Mouse (Mus musculus): ENCODE measurements around the gene Lamc1.

Lamc1 gene

DNA sequence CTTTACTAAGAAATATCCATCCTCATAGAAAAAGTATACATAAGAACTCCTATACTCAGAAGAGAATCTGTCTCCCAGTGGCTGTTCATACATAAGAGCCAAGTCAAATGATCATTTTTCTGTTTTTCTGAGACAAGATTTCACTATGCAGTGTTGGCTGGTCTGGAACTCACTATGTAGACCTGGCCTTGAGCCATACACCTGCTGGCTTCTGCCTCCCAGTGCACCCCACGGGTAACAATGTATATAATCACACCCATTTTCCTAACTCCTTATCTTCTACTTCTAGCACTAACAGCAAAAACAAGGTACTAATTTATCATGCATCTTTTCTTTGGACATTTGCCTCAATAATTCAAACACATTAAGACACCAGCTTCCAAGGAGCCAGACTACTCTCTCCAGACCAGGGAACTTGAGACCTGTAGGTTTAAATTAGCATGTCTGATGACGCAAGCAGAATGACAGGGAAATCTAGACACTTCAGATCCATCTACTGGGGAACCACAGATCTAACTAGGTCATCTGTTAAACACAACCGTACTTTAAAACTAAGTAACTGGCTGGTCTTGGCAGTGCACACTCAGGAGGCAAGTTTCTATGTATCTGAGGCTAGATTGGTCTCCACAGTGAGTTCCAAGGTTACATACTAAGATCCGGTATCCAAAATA lies 79.9 kb downstream of the Lamc1 start:
- no peak for DNase-seq

DNA sequence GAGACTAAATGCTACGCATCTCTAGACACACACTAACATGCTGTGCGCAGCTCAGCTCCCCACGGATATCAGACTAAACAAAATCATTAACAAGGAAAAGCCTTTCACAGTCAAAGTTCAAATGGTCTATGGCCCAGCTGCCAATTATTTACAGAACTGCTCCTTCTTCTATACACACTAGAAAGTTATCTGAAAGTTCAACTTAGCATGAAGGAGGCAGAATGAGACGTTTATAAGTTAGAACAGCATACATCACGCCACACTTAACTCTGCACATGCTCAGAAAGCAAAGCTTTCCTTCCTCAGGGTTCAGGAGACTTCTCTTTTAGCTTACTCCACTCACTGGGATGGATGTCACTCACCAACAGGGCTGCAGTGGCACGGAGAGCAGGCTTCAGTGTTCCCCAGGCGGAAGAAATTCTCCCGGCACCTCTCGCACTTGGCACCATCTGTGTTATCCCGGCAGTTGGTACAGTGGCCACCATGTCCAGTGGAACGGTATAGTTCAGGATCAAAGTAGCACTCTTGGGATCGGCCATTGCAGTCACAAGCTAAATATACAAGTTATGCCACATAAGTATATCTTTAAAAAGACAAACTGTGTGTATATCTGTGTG lies 80.9 kb downstream of the Lamc1 start:
- DNase-seq: no peak

DNA sequence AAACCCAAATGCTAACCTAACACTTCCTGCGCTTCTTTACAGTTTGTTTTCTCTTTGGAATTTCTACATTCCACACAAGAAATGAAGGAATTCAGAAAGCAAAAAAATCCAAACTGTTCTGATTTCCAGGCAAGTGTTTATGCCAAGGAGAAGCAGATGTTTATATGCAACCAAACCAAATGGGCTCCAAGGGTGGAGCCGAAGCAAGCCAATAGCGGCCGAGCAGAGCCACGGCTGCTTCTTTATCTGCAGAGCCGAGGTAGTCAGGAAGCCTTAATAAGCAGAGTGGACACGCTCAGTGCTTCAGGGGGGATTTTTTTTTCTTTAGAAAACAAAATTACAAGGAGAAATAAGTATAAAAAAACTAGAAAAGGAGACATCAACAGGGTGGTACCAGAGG lies 91.2 kb downstream of the Lamc1 start:
- DNase-seq: no peak

DNA sequence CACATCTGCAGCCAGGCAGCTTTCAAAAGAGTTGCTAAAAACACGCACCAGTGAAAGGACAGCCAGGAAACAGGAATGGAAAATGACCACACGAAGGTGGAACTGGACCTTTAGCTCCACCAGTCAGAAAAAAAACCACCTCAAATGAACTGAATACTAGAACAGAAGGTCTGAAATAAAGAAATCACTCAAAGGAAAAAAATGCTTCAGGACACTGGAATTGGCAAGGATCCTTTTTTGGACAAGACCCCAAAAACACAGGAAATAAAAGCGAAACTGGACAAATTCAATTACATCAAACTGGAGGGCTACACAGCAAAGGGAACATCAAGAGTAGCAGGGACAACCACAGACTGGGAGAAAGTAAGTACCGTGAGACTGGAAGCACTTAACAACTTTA lies 97.0 kb downstream of the Lamc1 start:
- no peak for DNase-seq

DNA sequence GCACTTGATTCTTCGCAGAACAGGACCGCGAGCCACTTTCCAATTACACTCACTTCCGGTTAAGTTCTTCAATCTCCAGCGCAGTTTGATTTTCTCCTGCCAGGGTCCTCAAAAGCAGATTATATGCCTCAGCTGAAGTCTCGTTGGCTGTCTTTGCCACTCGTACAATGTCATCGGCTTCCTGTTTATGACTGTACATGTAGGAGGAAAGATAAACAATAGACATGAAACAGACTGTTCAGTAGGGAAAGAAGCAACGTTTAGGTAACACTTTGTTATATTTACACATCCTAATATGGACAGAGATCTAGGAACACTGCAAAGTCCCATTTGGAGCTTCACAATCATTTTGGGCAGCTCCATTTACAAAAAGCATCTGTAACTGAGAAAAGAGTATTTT lies 100.9 kb downstream of the Lamc1 start:
- DNase-seq: no peak

DNA sequence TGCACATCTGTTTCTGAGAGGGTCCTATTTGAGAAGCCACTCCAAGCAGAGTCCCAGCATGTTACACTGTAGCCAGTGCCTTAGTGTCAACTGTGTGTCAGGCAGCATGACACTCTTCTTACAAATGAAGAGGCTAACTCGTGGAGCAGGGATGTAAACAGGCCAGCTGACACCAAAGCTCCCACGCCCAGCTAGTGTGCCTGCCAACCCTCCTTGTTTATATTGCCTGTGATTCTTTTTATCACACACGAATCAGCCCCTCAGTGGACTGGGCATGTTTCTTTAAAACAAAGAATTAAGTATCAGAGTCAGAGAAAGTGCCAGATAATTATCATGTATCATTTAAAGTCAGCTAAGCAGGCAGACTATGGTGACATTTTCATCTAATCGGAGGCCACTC lies 104.7 kb downstream of the Lamc1 start:
- no peak for DNase-seq

DNA sequence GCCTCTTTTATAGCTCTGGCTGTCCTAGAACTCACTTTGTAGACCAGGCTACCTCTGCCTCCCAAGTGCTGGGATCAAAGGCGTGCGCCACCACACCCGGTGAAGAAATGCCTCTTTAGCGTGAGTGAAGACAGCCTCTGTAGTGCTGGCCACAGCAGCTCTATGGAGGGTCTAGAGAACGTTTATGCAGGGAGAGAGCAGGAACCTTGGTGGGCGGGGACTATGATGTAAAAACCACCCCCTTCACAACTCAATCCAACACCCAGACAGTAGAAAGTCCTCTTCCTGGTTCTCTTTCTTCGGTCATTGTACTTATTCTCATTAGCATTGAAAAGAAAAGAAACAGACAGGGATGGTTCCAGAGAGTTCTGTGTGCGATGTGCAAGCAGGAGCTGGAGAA lies 105.5 kb downstream of the Lamc1 start:
- DNase-seq: no peak

DNA sequence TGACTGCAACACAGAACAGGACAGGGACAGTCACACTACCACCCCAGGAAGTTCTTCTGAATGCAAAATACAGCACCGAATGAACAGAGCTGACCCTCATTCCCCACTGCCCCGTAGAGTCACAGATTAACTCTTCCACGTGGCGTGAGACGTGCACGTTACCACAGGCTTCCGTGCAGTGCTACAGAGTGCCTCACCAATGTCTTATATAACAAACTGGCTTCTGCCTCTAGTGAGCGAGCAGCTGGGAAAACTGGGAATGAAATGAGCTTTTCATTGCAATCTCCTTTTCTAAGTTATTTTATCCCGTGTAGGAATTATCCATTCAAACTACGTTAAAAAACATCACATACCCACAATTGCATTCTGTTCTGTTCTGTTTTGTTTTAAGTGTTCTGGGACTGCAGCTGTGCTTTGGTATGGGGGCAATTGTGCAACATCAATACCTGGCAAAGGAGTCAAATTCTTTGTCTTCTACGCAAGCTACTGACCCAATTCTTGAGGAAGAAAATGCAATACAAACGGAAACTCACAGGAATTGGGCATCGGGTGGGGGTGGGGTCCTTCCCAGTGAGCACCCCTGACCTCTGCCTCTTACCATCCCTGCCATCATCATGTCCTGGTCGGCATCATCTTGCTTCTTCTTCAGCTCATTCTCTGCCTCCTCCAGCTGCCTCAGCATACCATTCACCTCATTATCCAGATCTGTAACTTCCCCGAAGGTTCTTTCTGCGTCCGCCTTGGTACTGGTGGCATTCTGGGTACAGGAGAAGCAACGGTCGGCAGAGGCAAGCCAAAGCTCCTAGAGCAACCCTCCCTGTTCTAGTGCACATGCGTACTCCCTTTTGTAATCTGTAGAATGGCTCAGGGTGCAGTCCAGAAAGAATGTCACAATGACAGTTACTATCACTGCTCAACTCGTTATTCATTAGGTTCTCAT lies 106.5 kb downstream of the Lamc1 start:
- DNase-seq: no peak

DNA sequence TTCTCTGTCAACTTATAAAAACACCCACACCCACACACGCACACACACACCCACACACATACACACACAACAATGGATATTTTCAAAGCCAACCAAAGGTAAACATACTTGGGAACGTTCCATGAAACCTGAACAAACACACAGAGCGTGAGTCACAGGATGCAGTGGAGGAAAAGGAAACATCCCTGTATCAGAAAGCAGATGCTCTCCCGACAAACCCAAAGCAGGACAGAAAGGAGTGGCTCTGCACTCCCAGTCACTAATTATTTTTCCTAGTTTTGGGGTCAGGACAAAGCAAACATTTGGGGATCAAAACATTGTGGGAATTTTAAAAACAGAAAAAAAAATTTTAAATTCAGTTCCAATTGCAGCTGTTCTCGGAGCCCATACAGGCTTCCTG lies 108.3 kb downstream of the Lamc1 start:
- DNase-seq: no peak

DNA sequence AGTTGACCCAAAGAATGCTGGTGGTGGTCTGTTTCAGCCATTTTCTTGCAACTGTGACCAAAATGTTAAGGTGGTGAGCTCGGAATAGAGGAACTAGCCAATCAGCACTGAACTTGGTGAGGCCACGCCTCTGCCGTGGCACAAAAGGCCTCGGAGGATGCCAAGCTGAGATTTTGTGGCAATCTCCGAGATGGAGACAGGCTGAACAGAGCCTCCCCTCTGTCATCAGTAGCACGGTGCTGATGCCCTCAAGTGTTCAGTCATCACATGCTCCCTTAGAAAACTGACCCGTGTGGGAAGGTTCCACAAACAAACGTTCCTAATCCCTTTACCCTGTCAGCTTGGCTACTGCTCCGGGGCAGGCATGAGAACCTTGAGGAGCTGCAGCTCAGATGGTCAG lies 113.2 kb downstream of the Lamc1 start:
- no peak for DNase-seq

DNA sequence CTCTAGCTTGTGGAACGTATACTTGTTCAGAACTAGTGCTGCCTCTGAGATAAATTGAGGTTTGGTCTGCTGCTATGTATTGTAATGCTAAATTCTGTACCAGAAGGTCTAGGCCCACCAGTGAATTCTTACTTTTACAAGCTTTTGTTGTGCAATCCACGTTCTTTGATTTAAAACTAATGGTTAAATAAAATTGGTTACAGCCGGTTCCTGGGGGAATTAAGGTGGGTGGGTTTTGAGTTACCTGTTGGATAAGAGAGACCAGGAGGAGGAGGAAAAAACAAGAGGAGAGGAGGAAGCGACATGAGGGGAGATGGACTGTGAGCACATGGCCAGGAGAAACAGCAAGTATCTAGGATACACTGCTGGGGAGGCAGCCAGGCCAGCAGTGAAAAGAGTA lies 116.1 kb downstream of the Lamc1 start:
- DNase-seq: no peak

DNA sequence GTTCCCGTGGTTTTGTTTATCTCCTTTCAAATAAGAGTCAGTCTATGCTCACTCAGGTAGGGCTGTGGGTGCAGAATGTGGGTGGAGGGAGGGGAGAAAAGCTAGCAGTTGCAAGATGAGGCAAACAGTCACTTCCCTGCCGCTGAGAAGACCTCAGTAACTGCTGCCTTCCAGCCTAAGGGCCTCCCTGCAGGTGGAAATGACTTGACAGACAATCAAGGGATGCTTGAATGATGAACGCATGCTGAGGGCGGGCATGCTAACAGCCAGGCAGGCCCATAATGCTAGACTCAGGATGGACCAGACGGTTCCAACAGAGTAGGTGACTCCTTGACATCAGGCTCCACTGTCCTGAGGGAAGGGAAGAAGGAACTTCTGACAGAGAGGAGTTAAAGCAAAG lies 116.9 kb downstream of the Lamc1 start:
- no peak for DNase-seq

DNA sequence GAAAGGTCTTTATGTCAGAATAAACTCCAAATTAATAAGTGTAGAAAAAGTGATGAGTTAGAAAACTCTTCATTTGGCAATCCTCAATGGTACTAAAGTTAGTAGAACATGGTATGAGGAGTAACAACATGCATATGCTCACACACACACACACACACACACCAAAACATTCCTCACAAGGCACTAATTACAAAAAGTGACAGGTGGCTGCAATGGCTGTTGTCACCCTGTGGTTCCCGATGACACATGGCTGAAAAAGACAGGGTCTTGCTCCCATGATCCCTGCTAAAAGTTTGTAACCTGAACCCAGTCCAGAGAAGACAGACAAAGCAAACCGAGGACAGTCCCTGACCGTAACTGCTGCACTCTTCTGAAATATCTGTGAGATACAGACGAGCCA lies 121.6 kb downstream of the Lamc1 start:
- DNase-seq: no peak

DNA sequence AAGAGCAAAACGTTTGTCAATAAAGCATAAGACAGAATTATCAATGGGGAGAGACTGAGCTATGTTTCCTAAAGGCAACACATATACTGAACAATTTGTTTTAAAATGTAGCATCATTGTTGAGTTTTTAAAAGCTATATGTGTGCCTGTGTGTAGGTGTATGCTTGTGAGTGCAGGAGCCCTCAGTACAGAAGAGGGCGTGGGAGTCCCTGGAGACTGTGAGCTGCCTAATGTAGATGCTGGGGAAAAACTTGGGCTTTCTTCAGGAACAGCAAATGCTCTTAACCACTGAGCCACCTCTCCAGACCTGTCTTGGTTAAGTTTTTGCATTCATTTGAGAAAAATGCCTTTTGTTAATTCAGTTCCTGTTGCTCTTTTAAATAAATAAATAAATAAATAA lies 122.4 kb downstream of the Lamc1 start:
- no peak for DNase-seq

DNA sequence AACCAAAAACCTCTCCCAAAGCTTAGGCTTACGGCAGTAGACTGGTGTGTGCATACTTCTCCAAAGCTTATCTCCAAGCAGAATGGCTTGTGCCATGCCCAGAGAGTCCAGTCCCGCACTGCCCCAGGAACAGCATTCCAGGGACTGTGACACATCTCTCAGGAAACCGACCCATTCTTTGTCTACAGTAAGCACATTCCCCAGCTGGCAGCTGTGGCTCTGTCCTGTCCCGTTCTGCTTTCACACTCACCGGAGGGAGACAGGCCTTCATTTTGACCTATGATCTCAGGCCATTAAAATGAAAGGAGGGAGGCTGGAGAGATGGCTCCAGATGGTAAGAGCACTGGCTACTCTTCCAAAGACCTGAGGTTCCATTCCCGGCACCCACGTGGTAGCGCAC lies 130.4 kb downstream of the Lamc1 start:
- no peak for DNase-seq

DNA sequence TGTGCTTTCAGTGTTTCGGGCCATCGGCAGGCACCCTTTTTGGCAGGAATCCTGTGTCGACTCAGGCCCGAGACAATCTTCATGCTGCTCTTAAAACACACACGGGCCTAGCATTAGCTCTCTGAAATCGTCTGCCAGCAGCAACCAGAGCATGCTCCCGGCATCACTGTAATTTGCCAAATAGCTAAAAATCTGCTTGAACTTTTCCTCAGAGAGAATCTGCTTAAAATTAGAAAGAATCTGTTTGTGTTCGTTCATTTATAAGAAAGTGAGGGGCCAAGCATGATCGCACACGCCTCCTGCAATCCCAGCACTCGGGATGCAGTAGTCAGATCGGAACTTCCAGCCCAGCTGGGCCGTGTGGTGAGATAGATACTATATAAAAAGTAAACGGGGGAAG lies 131.1 kb downstream of the Lamc1 start:
- DNase-seq: no peak

DNA sequence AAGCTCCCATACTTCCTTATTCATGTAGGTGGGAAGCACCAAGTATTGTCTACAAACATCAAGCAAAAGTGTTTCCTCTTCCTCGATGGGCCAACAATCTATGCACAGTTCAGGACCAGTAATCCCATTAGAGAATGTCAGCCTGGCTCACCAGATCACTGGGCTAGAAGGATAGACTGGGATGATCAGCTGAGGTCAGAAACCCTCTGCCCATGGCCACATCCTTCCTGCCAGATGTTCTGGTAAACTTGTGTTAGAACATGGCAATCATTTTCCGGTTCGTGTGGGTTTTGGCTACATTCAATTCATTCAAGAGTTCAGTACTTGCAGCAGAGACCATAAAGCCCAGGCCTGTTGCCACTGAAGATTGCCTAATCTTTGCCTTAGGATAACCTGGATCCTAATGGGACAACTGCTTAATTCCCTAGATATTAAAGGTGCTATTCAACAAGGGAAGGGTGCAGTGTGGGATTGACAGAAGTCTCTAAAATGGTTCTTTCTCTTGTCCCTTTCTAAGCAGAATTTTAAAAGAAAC lies 135.2 kb downstream of the Lamc1 start:
- no peak for DNase-seq

DNA sequence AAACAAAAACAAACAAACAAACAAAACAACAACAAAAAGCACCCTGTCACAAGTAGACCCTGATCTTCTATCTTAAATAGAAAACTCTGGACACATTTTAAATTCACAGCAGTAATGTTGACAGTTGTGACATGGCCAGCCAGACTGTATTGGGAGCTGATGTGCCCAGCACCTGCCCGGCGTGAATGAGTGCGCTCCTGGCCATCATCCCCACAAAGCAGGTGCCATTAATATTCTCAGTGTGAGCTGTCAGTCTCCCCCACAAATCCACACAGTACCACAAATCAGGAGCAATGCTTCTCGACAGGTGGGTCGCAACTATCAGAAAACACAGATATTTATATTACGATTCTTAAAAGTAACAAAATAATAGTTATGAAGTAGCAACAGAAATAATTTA lies 139.6 kb downstream of the Lamc1 start:
- no peak for DNase-seq

DNA sequence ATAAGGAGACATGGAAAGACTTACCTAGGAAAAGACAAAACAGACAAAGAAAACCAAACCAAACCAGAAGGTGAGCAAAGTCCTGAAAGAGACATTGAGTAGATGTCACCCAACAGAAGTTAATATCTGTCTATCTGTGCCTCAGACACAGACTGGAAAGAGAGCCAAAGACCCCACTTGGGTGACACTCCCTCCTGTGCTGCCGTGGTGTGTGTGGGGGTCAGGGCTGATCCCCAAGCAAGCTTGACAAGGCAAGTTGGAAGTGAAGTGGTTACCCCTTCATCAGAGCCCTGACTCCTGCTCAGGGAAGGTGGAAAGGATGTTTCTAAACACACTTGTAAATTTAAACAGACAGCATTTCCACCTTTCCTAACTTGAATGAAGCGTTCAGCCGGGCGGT lies 140.2 kb downstream of the Lamc1 start:
- DNase-seq: no peak

DNA sequence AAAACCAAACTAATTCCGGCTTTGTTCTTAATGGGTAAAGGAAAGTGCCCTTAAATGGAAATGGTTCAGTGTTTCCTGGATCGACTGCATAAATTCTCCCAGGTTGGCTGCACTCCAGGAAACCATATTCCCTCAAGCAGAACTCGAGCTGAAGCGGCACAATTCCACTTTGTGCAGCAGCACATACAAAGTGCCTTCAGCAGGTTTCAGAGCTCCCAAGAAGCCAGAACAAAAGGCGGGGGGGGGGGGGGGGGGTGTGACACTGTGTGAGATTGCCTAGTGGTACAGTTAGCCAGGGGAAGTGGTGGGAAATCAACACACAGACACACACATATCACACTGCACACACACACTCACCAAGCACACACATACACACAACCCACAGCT lies 140.7 kb downstream of the Lamc1 start:
- DNase-seq: no peak

DNA sequence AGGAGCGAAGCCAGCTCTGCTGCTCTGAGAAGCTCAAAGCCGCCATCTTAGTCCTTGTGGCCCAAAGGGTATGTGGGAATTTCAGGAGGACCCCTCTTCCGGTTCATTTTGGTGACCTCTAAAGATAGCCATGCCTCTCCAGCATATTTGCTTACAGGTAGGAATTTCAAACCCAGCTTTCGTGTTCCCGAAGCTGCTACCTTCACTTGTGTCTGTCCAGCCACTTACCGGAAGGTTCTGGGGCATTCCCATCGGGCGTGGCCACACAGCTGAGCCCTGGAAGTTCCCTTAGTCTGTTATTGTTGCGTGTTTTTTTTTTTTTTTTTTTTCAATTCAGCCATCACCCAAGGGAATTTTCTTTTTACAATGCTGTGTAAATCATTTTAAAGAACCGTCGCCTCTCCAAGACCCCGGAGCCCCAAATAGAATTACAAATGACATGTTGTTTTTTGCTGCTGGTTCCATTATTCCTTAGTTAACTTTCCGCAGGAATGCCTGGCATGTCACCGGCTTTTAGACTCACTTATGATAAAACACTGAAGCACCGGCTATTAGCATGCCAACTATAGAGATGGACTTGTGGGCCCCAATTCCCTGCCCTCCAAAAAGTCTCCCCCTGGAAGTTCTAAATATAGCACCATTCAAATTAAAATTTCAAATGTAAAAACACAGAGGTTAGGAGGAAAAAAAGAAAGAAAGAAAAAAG lies 141.2 kb downstream of the Lamc1 start:
- no peak for DNase-seq

DNA sequence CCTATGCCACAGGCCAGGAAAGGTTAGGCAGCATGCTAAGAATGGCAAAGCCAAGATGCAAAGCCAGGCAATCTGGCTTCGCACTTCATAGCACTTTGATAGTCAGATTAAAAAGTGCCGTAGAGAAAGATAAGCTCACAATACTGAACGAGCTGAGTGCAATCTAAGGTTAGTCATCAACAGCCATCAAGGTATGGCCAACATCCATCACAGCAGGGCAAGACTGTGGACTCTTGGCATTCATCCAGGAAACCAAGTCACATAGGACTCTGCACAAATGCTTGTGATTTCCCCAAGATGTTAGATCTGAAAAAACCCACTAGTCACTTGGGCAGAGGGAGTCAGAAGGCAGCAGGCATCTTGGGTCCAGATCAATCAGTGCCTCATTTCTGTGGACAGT lies 144.5 kb downstream of the Lamc1 start:
- no peak for DNase-seq
